Mouse (Mus musculus): ENCODE measurements around the gene Gm38392. TPM values are rescaled to one million over a fixed set of nuclear protein-coding genes. Genes with fewer than 3 reads are reported as not detected.
"Not testable (repeated sequence)": the region's sequence is repeated elsewhere in the genome, so short reads cannot be mapped to it uniquely, and the experiment has no call there.

Gm38392 gene
- polyA plus RNA-seq, 2 experiments = 5.4 TPM; not detected in 1

- no peak for TF ChIP-seq POLR2A (IDR thresholded peaks at IDR 0.05; ENCODE audit: borderline replicate concordance, extremely low read depth, insufficient read depth, insufficient read length)
- WGBS = under 1% methylated on average over 30 of the region's 30 CpGs
- DNase-seq (ENCODE audit: low spot score) = peak; percentile 17
Observed at GRCm38 (mm10) chr3:88297321-88297851, 10.4 kb upstream of the Gm38392 start.

GRCm38 (mm10) chr3:88296561-88297318, 9.7 kb upstream of the Gm38392 start, which contains the start of the genes Tsacc and Cct3:
Gene Tsacc (minus strand): TSS chr3:88296999.
Gene Cct3 (plus strand): TSS chr3:88297116.
- H3K4me2 ChIP-seq (replicated peaks; ENCODE audit: low read depth, low read length, severe bottlenecking) = peak within 1 kb of the TSS; percentile 70
- ATAC-seq (ENCODE audit: low FRiP score, low read depth) (peak; percentile 98), DNase-seq (ENCODE audit: low spot score) (peak; percentile 98)
- H3K9me3 ChIP-seq (ENCODE audit: control insufficient read depth, low read length) = no peaks in the 10 kb centered on the region
- under 1% methylated on average over 44 of the region's 44 CpGs for WGBS
- no peaks in the 10 kb centered on the region for H3K27me3 ChIP-seq (ENCODE audit: control insufficient read depth, insufficient read depth, low read length)
- H3K4me1 ChIP-seq (ENCODE audit: control insufficient read depth, insufficient read depth, low read length) = peaks cover 12% of the 10 kb centered on the region
- H3K27ac ChIP-seq (replicated peaks; ENCODE audit: low read depth, low read length) = peak within 1 kb of the TSS; percentile 86
- peak; percentile 79; the same call in 1 of the 2 replicates for TF ChIP-seq POLR2A (IDR thresholded peaks at IDR 0.05; ENCODE audit: borderline replicate concordance, extremely low read depth, insufficient read depth, insufficient read length)
- peak within 1 kb of the TSS; percentile 84 for H3K9ac ChIP-seq (ENCODE audit: low read depth, low read length, severe bottlenecking)
- peaks cover 26% of the 10 kb centered on the region for H3K36me3 ChIP-seq (ENCODE audit: control insufficient read depth, insufficient read depth, low read length)
- H3K4me3 ChIP-seq (replicated peaks; ENCODE audit: low read length) = peak within 1 kb of the TSS; percentile 80

More at GRCm38 (mm10) chr3:88297321-88297851, 10.4 kb upstream of the Gm38392 start:
- Histone ChIP-seq H3K4me3 (replicated peaks; ENCODE audit: low read length) (peak overlapping the region; percentile 80), H3K9ac (ENCODE audit: low read depth, low read length, severe bottlenecking) (peak overlapping the region; percentile 84), H3K4me2 (replicated peaks; ENCODE audit: low read depth, low read length, severe bottlenecking) (peak overlapping the region; percentile 70), H3K27me3 (ENCODE audit: control insufficient read depth, insufficient read depth, low read length) (no peaks in the 10 kb centered on the region), H3K9me3 (ENCODE audit: control insufficient read depth, low read length) (no peaks in the 10 kb centered on the region), H3K36me3 (ENCODE audit: control insufficient read depth, insufficient read depth, low read length) (peaks cover 32% of the 10 kb centered on the region), H3K4me1 (ENCODE audit: control insufficient read depth, insufficient read depth, low read length) (peaks cover 12% of the 10 kb centered on the region), H3K27ac (replicated peaks; ENCODE audit: low read depth, low read length) (peak overlapping the region; percentile 86)
- no peak for ATAC-seq (ENCODE audit: low FRiP score, low read depth)

GRCm38 (mm10) chr3:88296110-88296560, 9.1 kb upstream of the Gm38392 start:
- no peak for TF ChIP-seq POLR2A (IDR thresholded peaks at IDR 0.05; ENCODE audit: borderline replicate concordance, extremely low read depth, insufficient read depth, insufficient read length)
- H3K27ac ChIP-seq (replicated peaks; ENCODE audit: low read depth, low read length) = peak overlapping the region; percentile 81
- no peaks in the 10 kb centered on the region for H3K9me3 ChIP-seq (ENCODE audit: control insufficient read depth, low read length)
- DNase-seq (ENCODE audit: low spot score) (no peak), ATAC-seq (ENCODE audit: low FRiP score, low read depth) (no peak)
- peaks cover 12% of the 10 kb centered on the region for H3K4me1 ChIP-seq (ENCODE audit: control insufficient read depth, insufficient read depth, low read length)
- H3K36me3 ChIP-seq (ENCODE audit: control insufficient read depth, insufficient read depth, low read length) = peaks cover 19% of the 10 kb centered on the region
- whole genome bisulfite sequencing = 1% methylated on average over 12 of the region's 12 CpGs
- H3K4me3 ChIP-seq (replicated peaks; ENCODE audit: low read length) = peak overlapping the region; percentile 80
- H3K9ac ChIP-seq (ENCODE audit: low read depth, low read length, severe bottlenecking) = peak overlapping the region; percentile 64
- no peaks in the 10 kb centered on the region for H3K27me3 ChIP-seq (ENCODE audit: control insufficient read depth, insufficient read depth, low read length)
- H3K4me2 ChIP-seq (replicated peaks; ENCODE audit: low read depth, low read length, severe bottlenecking) = peak overlapping the region; percentile 63

- Histone ChIP-seq H3K9ac (ENCODE audit: low read depth, low read length, severe bottlenecking) (peak overlapping the region; percentile 64; the same call in 1 of the 2 replicates), H3K4me2 (replicated peaks; ENCODE audit: low read depth, low read length, severe bottlenecking) (0 out of 2 replicates have a peak overlapping the region, but pooled peaks have one; percentile 63), H3K4me1 (ENCODE audit: control insufficient read depth, insufficient read depth, low read length) (peaks cover 12% of the 10 kb centered on the region), H3K36me3 (ENCODE audit: control insufficient read depth, insufficient read depth, low read length) (peaks cover 11% of the 10 kb centered on the region), H3K4me3 (replicated peaks; ENCODE audit: low read length) (0 out of 2 replicates have a peak overlapping the region, but pooled peaks have one; percentile 80)
- H3K27ac ChIP-seq (replicated peaks; ENCODE audit: low read depth, low read length); DNase-seq (ENCODE audit: low spot score); ATAC-seq (ENCODE audit: low FRiP score, low read depth); H3K27me3 ChIP-seq (ENCODE audit: control insufficient read depth, insufficient read depth, low read length); H3K9me3 ChIP-seq (ENCODE audit: control insufficient read depth, low read length): not testable (repeated sequence)
- 78% methylated on average over 1 of the region's 1 CpGs for WGBS
Observed at GRCm38 (mm10) chr3:88295272-88295671, 8.3 kb upstream of the Gm38392 start.

- no peak overlapping the region for H3K9ac ChIP-seq (ENCODE audit: low read depth, low read length, severe bottlenecking)
- no peak for DNase-seq (ENCODE audit: low spot score)
- ATAC-seq (ENCODE audit: low FRiP score, low read depth) = no peak
- 57% methylated on average over 4 of the region's 4 CpGs for WGBS
- peaks cover 4% of the 10 kb centered on the region; the same call in 1 of the 2 replicates for H3K4me1 ChIP-seq (ENCODE audit: control insufficient read depth, insufficient read depth, low read length)
- H3K27ac ChIP-seq (replicated peaks; ENCODE audit: low read depth, low read length) = no peak overlapping the region
- H3K4me3 ChIP-seq (replicated peaks; ENCODE audit: low read length) = no peak overlapping the region
- no peaks in the 10 kb centered on the region for H3K27me3 ChIP-seq (ENCODE audit: control insufficient read depth, insufficient read depth, low read length)
- no peaks in the 10 kb centered on the region for H3K9me3 ChIP-seq (ENCODE audit: control insufficient read depth, low read length)
- H3K4me2 ChIP-seq (replicated peaks; ENCODE audit: low read depth, low read length, severe bottlenecking) = no peak overlapping the region
- TF ChIP-seq POLR2A (IDR thresholded peaks at IDR 0.05; ENCODE audit: borderline replicate concordance, extremely low read depth, insufficient read depth, insufficient read length) = no peak
- no peaks in the 10 kb centered on the region for H3K36me3 ChIP-seq (ENCODE audit: control insufficient read depth, insufficient read depth, low read length)
Observed at GRCm38 (mm10) chr3:88291970-88292369, 5.0 kb upstream of the Gm38392 start.

GRCm38 (mm10) chr3:88288133-88288713, 1.2 kb upstream of the Gm38392 start:
- H3K9ac ChIP-seq (ENCODE audit: low read depth, low read length, severe bottlenecking); H3K4me3 ChIP-seq (replicated peaks; ENCODE audit: low read length); ATAC-seq (ENCODE audit: low FRiP score, low read depth); DNase-seq (ENCODE audit: low spot score); H3K27ac ChIP-seq (replicated peaks; ENCODE audit: low read depth, low read length); H3K9me3 ChIP-seq (ENCODE audit: control insufficient read depth, low read length); H3K4me1 ChIP-seq (ENCODE audit: control insufficient read depth, insufficient read depth, low read length); H3K27me3 ChIP-seq (ENCODE audit: control insufficient read depth, insufficient read depth, low read length); H3K4me2 ChIP-seq (replicated peaks; ENCODE audit: low read depth, low read length, severe bottlenecking); H3K36me3 ChIP-seq (ENCODE audit: control insufficient read depth, insufficient read depth, low read length): not testable (repeated sequence)
- WGBS = 84% methylated on average over 8 of the region's 10 CpGs

GRCm38 (mm10) chr3:88285565-88285895, 1.5 kb downstream of the Gm38392 start:
- not testable (repeated sequence) for H3K9me3 ChIP-seq (ENCODE audit: control insufficient read depth, low read length); ATAC-seq (ENCODE audit: low FRiP score, low read depth); H3K27ac ChIP-seq (replicated peaks; ENCODE audit: low read depth, low read length); H3K9ac ChIP-seq (ENCODE audit: low read depth, low read length, severe bottlenecking); H3K36me3 ChIP-seq (ENCODE audit: control insufficient read depth, insufficient read depth, low read length); DNase-seq (ENCODE audit: low spot score); H3K4me3 ChIP-seq (replicated peaks; ENCODE audit: low read length); H3K27me3 ChIP-seq (ENCODE audit: control insufficient read depth, insufficient read depth, low read length); H3K4me1 ChIP-seq (ENCODE audit: control insufficient read depth, insufficient read depth, low read length); H3K4me2 ChIP-seq (replicated peaks; ENCODE audit: low read depth, low read length, severe bottlenecking)
- WGBS = no CpG with 5 or more reads among the region's 2 CpGs

Measured in limb, embryonic 14.5 days (tissue).